Mouse (Mus musculus): ENCODE results near the gene Klhl31. TPM values are rescaled to one million over a fixed set of nuclear protein-coding genes. Genes with fewer than 3 reads are reported as not detected.

Gene Klhl31
- polyA plus RNA-seq, 1 experiment from 2014 or later = 58.7 TPM

DNA sequence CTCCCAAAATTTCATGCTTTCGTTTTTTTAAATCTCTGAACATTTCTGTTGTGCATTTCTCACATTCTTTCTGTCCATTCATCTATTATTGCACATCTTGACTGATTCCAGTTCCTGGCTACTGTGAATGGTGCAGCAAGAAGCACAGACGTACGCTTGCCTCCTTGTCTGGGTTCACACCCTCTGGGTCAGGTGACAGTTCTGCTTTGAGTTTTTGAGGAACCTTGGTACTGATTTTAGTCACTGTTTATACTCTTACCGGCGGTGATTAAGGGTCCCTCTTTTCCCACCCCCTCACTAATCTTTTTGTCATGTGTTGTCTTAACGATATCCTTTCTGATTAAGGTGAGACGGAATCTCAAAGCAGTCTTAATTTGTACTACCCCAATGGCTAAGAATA is 15.5 kb downstream of the Klhl31 start:
- ATAC-seq (ENCODE audit: insufficient number of reproducible peaks, insufficient read depth, low FRiP score, low read depth) = no peak
- WGBS = 59% methylated on average over 7 of the region's 7 CpGs
- no peak overlapping the region for H3K4me2 ChIP-seq (ENCODE audit: low read length)
- peaks cover 0 to 6% of the 10 kb centered on the region in 2 experiments; a peak in 1 of 4 replicates for H3K4me1 ChIP-seq (ENCODE audit: control insufficient read depth in 2 of 2, insufficient read depth in 2 of 2, low read length in 2 of 2)
- no peak overlapping the region for H3K4me3 ChIP-seq (ENCODE audit: control insufficient read depth in 1 of 2, insufficient read depth in 1 of 2, low read depth in 1 of 2, low read length in 2 of 2)
- peaks cover 27% of the 10 kb centered on the region for H3K36me3 ChIP-seq (ENCODE audit: control insufficient read depth, insufficient read depth, low read length)
- no peak overlapping the region for H3K27ac ChIP-seq (replicated peaks in 1 of 2; ENCODE audit: control insufficient read depth in 1 of 2, insufficient read depth in 1 of 2, low read depth in 2 of 2, low read length in 2 of 2)
- no peaks in the 10 kb centered on the region for H3K27me3 ChIP-seq (ENCODE audit: control insufficient read depth, insufficient read depth, low read length)
- no peak overlapping the region for H3K9ac ChIP-seq (ENCODE audit: low read length)
- H3K9me3 ChIP-seq (ENCODE audit: control insufficient read depth, low read length) = no peaks in the 10 kb centered on the region

DNA sequence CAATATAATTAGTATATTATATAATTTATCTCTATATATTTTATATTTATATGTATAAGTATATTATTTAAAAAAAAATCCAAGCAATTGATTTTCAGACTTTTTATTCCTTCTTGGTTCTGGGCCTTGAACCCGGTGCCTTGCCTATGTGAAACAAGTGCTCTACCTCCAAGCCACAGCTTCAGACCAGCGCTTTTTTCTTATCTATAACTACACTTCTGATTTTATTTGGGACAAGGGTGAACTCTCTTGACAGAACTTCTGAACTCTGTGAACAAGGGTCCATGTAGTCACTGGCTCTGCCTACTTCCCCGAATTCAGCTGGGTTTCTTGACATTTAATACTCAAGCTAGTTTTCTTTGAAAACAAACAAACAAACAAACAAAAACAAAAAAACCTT is 17.6 kb downstream of the Klhl31 start:
- WGBS = 76% methylated on average over 3 of the region's 3 CpGs
- Histone ChIP-seq H3K4me2 (ENCODE audit: low read length) (no peak overlapping the region), H3K4me3 (ENCODE audit: control insufficient read depth in 1 of 2, insufficient read depth in 1 of 2, low read depth in 1 of 2, low read length in 2 of 2) (no peak overlapping the region), H3K4me1 (ENCODE audit: control insufficient read depth in 2 of 2, insufficient read depth in 2 of 2, low read length in 2 of 2) (peaks cover 0 to 6% of the 10 kb centered on the region in 2 experiments; a peak in 1 of 4 replicates), H3K9me3 (ENCODE audit: control insufficient read depth, low read length) (no peaks in the 10 kb centered on the region), H3K27me3 (ENCODE audit: control insufficient read depth, insufficient read depth, low read length) (no peaks in the 10 kb centered on the region), H3K27ac (replicated peaks in 1 of 2; ENCODE audit: control insufficient read depth in 1 of 2, insufficient read depth in 1 of 2, low read depth in 2 of 2, low read length in 2 of 2) (no peak overlapping the region), H3K36me3 (ENCODE audit: control insufficient read depth, insufficient read depth, low read length) (peaks cover 41% of the 10 kb centered on the region), H3K9ac (ENCODE audit: low read length) (no peak overlapping the region)
- ATAC-seq (ENCODE audit: insufficient number of reproducible peaks, insufficient read depth, low FRiP score, low read depth) = no peak

DNA sequence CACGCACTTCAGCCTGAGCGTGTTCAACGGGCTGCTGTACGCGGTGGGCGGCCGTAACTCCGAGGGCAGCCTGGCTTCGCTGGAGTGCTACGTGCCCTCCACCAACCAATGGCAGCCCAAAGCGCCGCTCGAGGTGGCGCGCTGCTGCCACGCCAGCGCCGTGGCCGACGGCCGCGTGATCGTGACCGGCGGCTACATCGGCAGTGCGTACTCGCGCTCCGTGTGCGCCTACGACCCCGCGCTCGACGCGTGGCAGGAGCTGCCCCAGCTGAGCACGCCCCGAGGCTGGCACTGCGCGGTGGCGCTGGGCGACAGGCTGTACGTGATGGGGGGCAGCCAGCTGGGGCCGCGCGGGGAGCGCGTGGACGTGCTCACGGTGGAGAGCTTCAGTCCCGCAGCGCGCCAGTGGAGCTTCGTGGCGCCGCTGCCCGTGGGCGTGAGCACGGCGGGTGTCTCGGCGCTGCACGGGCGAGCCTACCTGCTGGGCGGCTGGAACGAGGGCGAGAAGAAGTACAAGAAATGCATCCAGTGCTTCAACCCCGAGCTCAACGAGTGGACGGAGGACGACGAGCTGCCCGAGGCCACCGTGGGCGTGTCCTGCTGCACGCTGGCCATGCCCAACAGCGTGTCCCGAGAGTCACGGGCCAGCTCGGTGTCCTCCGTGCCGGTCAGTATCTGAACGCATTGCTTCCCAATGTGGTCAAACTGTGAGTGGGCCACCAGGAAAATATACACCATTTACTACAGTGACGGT is 19.1 kb downstream of the Klhl31 start:
- Histone ChIP-seq H3K27me3 (ENCODE audit: control insufficient read depth, insufficient read depth, low read length) (no peaks in the 10 kb centered on the region), H3K4me3 (ENCODE audit: control insufficient read depth in 1 of 2, insufficient read depth in 1 of 2, low read depth in 1 of 2, low read length in 2 of 2) (peak overlapping the region; percentile 45 to 56), H3K27ac (replicated peaks in 1 of 2; ENCODE audit: control insufficient read depth in 1 of 2, insufficient read depth in 1 of 2, low read depth in 2 of 2, low read length in 2 of 2) (no peak overlapping the region), H3K36me3 (ENCODE audit: control insufficient read depth, insufficient read depth, low read length) (peaks cover 36% of the 10 kb centered on the region), H3K4me2 (ENCODE audit: low read length) (peak overlapping the region; percentile 99), H3K9ac (ENCODE audit: low read length) (peak overlapping the region; percentile 72), H3K4me1 (ENCODE audit: control insufficient read depth in 2 of 2, insufficient read depth in 2 of 2, low read length in 2 of 2) (peaks cover 0 to 6% of the 10 kb centered on the region in 2 experiments; a peak in 1 of 4 replicates), H3K9me3 (ENCODE audit: control insufficient read depth, low read length) (no peaks in the 10 kb centered on the region)
- peak; percentile 66 for ATAC-seq (ENCODE audit: insufficient number of reproducible peaks, insufficient read depth, low FRiP score, low read depth)
- 2% methylated on average over 85 of the region's 85 CpGs for WGBS

DNA sequence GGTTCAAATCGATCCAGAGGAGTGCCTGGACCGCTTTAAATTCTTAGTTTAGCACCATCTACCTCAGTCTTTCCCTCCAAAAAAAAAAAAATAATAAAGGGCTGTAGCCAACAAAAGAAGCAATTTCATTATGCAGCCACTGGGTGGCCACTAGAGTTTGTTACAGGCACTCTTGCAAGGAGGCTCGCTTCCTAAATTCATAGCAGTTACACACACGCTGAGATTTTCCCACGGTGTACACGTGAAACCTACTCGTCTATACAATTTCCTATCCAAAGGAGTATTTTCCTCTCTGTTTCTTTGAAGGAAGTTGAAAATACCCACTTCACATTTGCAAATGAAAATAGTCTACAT is 19.6 kb downstream of the Klhl31 start:
- no peak for ATAC-seq (ENCODE audit: insufficient number of reproducible peaks, insufficient read depth, low FRiP score, low read depth)
- peaks cover 30% of the 10 kb centered on the region for H3K36me3 ChIP-seq (ENCODE audit: control insufficient read depth, insufficient read depth, low read length)
- peaks cover 0 to 6% of the 10 kb centered on the region in 2 experiments; a peak in 1 of 4 replicates for H3K4me1 ChIP-seq (ENCODE audit: control insufficient read depth in 2 of 2, insufficient read depth in 2 of 2, low read length in 2 of 2)
- no peaks in the 10 kb centered on the region for H3K27me3 ChIP-seq (ENCODE audit: control insufficient read depth, insufficient read depth, low read length)
- H3K9me3 ChIP-seq (ENCODE audit: control insufficient read depth, low read length) = no peaks in the 10 kb centered on the region
- H3K9ac ChIP-seq (ENCODE audit: low read length) = peak overlapping the region; percentile 72
- peak overlapping the region; percentile 45 to 56 for H3K4me3 ChIP-seq (ENCODE audit: control insufficient read depth in 1 of 2, insufficient read depth in 1 of 2, low read depth in 1 of 2, low read length in 2 of 2)
- WGBS = 3% methylated on average over 7 of the region's 7 CpGs
- H3K4me2 ChIP-seq (ENCODE audit: low read length) = peak overlapping the region; percentile 99
- no peak overlapping the region for H3K27ac ChIP-seq (replicated peaks in 1 of 2; ENCODE audit: control insufficient read depth in 1 of 2, insufficient read depth in 1 of 2, low read depth in 2 of 2, low read length in 2 of 2)

DNA sequence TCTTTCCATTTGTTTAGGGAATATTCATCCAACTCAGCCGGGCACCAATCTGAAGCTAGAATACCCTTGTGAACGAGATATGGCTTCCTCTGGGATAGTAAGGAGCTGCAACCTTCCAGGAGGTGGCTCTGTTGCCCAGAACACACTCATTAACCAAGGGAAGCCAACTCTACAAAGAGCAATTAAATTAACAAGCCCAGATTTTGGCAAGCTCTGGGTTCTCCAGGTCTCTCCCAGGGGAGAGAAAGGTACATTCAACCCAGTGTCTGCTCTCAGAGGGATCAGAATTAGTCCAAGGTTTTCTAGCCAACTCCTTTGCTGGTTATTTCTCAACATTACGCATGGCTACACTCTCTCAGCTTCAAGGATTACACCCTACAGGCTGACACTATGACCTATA is 26.6 kb downstream of the Klhl31 start:
- H3K36me3 ChIP-seq (ENCODE audit: control insufficient read depth, insufficient read depth, low read length) = peaks cover 6% of the 10 kb centered on the region; the same call in 1 of the 2 replicates
- H3K9me3 ChIP-seq (ENCODE audit: control insufficient read depth, low read length) = no peaks in the 10 kb centered on the region
- H3K27ac ChIP-seq (replicated peaks in 1 of 2; ENCODE audit: control insufficient read depth in 1 of 2, insufficient read depth in 1 of 2, low read depth in 2 of 2, low read length in 2 of 2) = no peak overlapping the region
- no peak overlapping the region for H3K4me2 ChIP-seq (ENCODE audit: low read length)
- H3K27me3 ChIP-seq (ENCODE audit: control insufficient read depth, insufficient read depth, low read length) = no peaks in the 10 kb centered on the region
- no peak overlapping the region for H3K4me3 ChIP-seq (ENCODE audit: control insufficient read depth in 1 of 2, insufficient read depth in 1 of 2, low read depth in 1 of 2, low read length in 2 of 2)
- H3K9ac ChIP-seq (ENCODE audit: low read length) = no peak overlapping the region
- H3K4me1 ChIP-seq (ENCODE audit: control insufficient read depth in 2 of 2, insufficient read depth in 2 of 2, low read length in 2 of 2) = peaks cover 0 to 4% of the 10 kb centered on the region in 2 experiments; a peak in 2 of 4 replicates
- 59% methylated on average over 3 of the region's 3 CpGs for WGBS
- ATAC-seq (ENCODE audit: insufficient number of reproducible peaks, insufficient read depth, low FRiP score, low read depth) = no peak

DNA sequence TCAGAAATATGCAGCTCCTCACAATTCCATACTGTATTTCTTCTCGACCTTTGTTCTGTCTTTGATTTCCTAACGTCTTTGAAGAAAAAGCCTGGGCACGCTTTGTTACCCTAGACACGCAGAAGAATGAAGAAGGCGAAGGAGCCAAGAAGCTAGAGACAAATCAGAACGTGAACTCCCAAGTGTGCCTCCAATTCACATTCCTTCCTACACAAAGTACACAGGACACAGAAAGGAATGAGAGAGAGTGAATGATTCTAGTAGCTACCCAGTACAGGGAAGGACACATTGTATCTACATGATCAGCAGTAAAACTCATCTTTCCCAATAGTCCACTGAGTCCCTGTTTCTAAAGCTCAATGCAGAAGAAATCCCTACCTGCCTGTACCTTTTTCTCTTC is 33.8 kb downstream of the Klhl31 start:
- H3K4me2 ChIP-seq (ENCODE audit: low read length) = no peak overlapping the region
- H3K4me3 ChIP-seq (ENCODE audit: control insufficient read depth in 1 of 2, insufficient read depth in 1 of 2, low read depth in 1 of 2, low read length in 2 of 2) = no peak overlapping the region
- no peak overlapping the region for H3K27ac ChIP-seq (replicated peaks in 1 of 2; ENCODE audit: control insufficient read depth in 1 of 2, insufficient read depth in 1 of 2, low read depth in 2 of 2, low read length in 2 of 2)
- 87% methylated on average over 6 of the region's 6 CpGs for WGBS
- H3K36me3 ChIP-seq (ENCODE audit: control insufficient read depth, insufficient read depth, low read length) = no peaks in the 10 kb centered on the region
- no peak overlapping the region for H3K9ac ChIP-seq (ENCODE audit: low read length)
- H3K27me3 ChIP-seq (ENCODE audit: control insufficient read depth, insufficient read depth, low read length) = no peaks in the 10 kb centered on the region
- H3K9me3 ChIP-seq (ENCODE audit: control insufficient read depth, low read length) = peaks cover 8% of the 10 kb centered on the region; the same call in 1 of the 2 replicates
- H3K4me1 ChIP-seq (ENCODE audit: control insufficient read depth in 2 of 2, insufficient read depth in 2 of 2, low read length in 2 of 2) = no peaks in the 10 kb centered on the region
- ATAC-seq (ENCODE audit: insufficient number of reproducible peaks, insufficient read depth, low FRiP score, low read depth) = no peak

DNA sequence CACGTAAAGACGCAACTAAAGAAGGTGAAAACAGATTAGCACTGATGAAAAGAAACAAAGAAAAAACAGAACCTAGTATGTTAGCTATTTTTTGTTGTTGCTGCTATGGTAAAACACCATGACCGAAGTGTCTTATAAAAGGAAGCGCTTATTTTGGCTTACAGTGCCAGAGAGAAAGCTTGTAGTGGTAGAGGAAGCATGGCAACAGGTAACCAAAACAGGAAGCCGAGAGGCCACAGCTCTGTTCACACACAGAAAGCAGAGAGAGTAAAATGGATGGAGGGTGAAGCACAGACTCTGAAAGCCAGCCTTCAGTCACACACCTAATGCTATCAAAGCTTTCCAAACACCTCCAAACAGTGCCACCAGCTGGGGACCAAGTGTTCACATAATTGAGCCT is 34.7 kb downstream of the Klhl31 start:
- Histone ChIP-seq H3K4me3 (ENCODE audit: control insufficient read depth in 1 of 2, insufficient read depth in 1 of 2, low read depth in 1 of 2, low read length in 2 of 2) (no peak overlapping the region), H3K9me3 (ENCODE audit: control insufficient read depth, low read length) (peaks cover 8% of the 10 kb centered on the region; the same call in 1 of the 2 replicates), H3K9ac (ENCODE audit: low read length) (no peak overlapping the region), H3K4me1 (ENCODE audit: control insufficient read depth in 2 of 2, insufficient read depth in 2 of 2, low read length in 2 of 2) (no peaks in the 10 kb centered on the region), H3K27ac (replicated peaks in 1 of 2; ENCODE audit: control insufficient read depth in 1 of 2, insufficient read depth in 1 of 2, low read depth in 2 of 2, low read length in 2 of 2) (no peak overlapping the region), H3K36me3 (ENCODE audit: control insufficient read depth, insufficient read depth, low read length) (no peaks in the 10 kb centered on the region), H3K4me2 (ENCODE audit: low read length) (no peak overlapping the region), H3K27me3 (ENCODE audit: control insufficient read depth, insufficient read depth, low read length) (no peaks in the 10 kb centered on the region)
- ATAC-seq (ENCODE audit: insufficient number of reproducible peaks, insufficient read depth, low FRiP score, low read depth) = no peak
- WGBS = 88% methylated on average over 5 of the region's 5 CpGs

DNA sequence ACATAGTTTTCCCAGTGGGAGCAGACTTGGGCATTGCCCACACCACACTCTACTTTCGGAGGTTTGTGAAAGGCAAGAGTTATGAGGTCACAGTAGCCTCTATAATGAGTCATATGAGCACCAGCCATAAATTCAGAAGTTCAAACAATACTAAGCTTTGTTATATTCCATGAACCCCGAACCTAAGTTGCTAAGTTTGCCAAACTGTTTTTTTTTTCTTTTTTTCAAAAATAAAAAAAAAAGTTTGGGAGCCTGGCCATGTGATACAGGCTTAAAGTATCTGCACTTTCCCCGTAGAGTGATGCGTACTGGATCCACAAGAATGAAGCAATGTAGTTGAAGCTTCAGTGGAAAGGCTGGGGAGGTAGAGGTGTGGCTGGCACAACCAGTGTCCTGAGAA is 36.9 kb downstream of the Klhl31 start:
- Histone ChIP-seq H3K27ac (replicated peaks in 1 of 2; ENCODE audit: control insufficient read depth in 1 of 2, insufficient read depth in 1 of 2, low read depth in 2 of 2, low read length in 2 of 2) (no peak overlapping the region), H3K27me3 (ENCODE audit: control insufficient read depth, insufficient read depth, low read length) (no peaks in the 10 kb centered on the region), H3K4me2 (ENCODE audit: low read length) (no peak overlapping the region), H3K4me1 (ENCODE audit: control insufficient read depth in 2 of 2, insufficient read depth in 2 of 2, low read length in 2 of 2) (no peaks in the 10 kb centered on the region), H3K9me3 (ENCODE audit: control insufficient read depth, low read length) (peaks cover 8% of the 10 kb centered on the region; the same call in 1 of the 2 replicates), H3K9ac (ENCODE audit: low read length) (no peak overlapping the region), H3K36me3 (ENCODE audit: control insufficient read depth, insufficient read depth, low read length) (no peaks in the 10 kb centered on the region), H3K4me3 (ENCODE audit: control insufficient read depth in 1 of 2, insufficient read depth in 1 of 2, low read depth in 1 of 2, low read length in 2 of 2) (no peak overlapping the region)
- no peak for ATAC-seq (ENCODE audit: insufficient number of reproducible peaks, insufficient read depth, low FRiP score, low read depth)
- 83% methylated on average over 4 of the region's 4 CpGs for WGBS
